Mouse (Mus musculus) limb, embryonic 14.5 days (tissue): Measurements from ENCODE around the gene Lca5l. TPM values are rescaled to one million over a fixed set of nuclear protein-coding genes. Genes with fewer than 3 reads are reported as not detected.

Experiments
- ATAC-seq: fragments of 200-750 bp; cut with Nextera tagmentation; 2 replicates; pipeline ENCODE4 v1.8.0; 2017; ENCODE audit warnings: low read depth, moderate number of reproducible peaks, moderate TSS enrichment; ENCODE audit not compliant: low FRiP score
- DNase-seq: peaks from one replicate; pipeline ENCODE4 v3.0.0-alpha.2; 2015; ENCODE audit warnings: low spot score
- H3K27ac ChIP-seq: fragments of 300-500 bp; sonication (generic); replicated peaks from 2 replicates; pipeline ENCODE4 v1.5.1; 2014; ENCODE audit warnings: low read depth, mild to moderate bottlenecking, low read length, moderate library complexity, mixed read lengths
- H3K27me3 ChIP-seq: fragments of 300-500 bp; sonication (generic); 2 replicates; pipeline ENCODE4 v1.6.1; 2014; ENCODE audit warnings: low read length, mixed read lengths; ENCODE audit not compliant: control insufficient read depth, insufficient read depth
- H3K36me3 ChIP-seq: fragments of 300-500 bp; sonication (generic); 2 replicates; pipeline ENCODE4 v1.6.1; 2014; ENCODE audit warnings: mild to moderate bottlenecking, low read length, moderate library complexity, mixed read lengths; ENCODE audit not compliant: control insufficient read depth, insufficient read depth
- H3K4me1 ChIP-seq: fragments of 300-500 bp; sonication (generic); 2 replicates; pipeline ENCODE4 v1.6.1; 2014; ENCODE audit warnings: antibody characterized with exemption, low read length, mixed read lengths; ENCODE audit not compliant: control insufficient read depth, insufficient read depth
- H3K4me2 ChIP-seq: fragments of 300-500 bp; sonication (generic); replicated peaks from 2 replicates; pipeline ENCODE4 v1.6.1; 2014; ENCODE audit warnings: low read depth, mild to moderate bottlenecking, low read length, moderate library complexity; ENCODE audit not compliant: severe bottlenecking
- H3K4me3 ChIP-seq: fragments of 300-500 bp; sonication (generic); replicated peaks from 2 replicates; pipeline ENCODE4 v1.5.1; 2014; ENCODE audit warnings: low read length
- H3K9ac ChIP-seq: fragments of 300-500 bp; sonication (generic); 2 replicates; pipeline ENCODE4 v1.6.1; 2014; ENCODE audit warnings: mild to moderate bottlenecking, low read depth, low read length, moderate library complexity; ENCODE audit not compliant: severe bottlenecking
- H3K9me3 ChIP-seq: fragments of 300-500 bp; sonication (generic); 2 replicates; pipeline ENCODE4 v1.6.1; 2016; ENCODE audit warnings: low read length; ENCODE audit not compliant: control insufficient read depth
- POLR2A ChIP-seq: fragments of 200-500 bp; IDR thresholded peaks from 2 replicates; pipeline ENCODE4 v1.8.0; 2012; ENCODE audit warnings: inconsistent platforms, mild to moderate bottlenecking, moderate library complexity, borderline replicate concordance; ENCODE audit not compliant: insufficient read depth, insufficient read length; ENCODE audit errors: extremely low read depth
- WGBS: fragments of 180-500 bp; shearing (Covaris S2); extraction: QIAGEN DNeasy Blood & Tissue Kit; methylation state at CpG from one replicate; pipeline ENCODE4 v1.1.7; 2014; 5-methylcytosine and 5-hydroxymethylcytosine counted together
- polyA plus RNA-seq, 2 experiments: library from polyadenylated mRNA; depleted of rRNA in 1 of 2; stranded (reverse) in 1 of 2; unstranded in 1 of 2; fragments of >200 nt; fragmentation: Nextera tagmentation in 1 of 2; extraction: Ambion mirVana in 1 of 2; gene quantifications; 2 replicates each; pipeline versions ENCODE4 v1.2.1 to v1.2.3; 2012 to 2014

Lca5l gene
- polyA plus RNA-seq, 2 experiments: 1.4 to 1.7 TPM

DNA sequence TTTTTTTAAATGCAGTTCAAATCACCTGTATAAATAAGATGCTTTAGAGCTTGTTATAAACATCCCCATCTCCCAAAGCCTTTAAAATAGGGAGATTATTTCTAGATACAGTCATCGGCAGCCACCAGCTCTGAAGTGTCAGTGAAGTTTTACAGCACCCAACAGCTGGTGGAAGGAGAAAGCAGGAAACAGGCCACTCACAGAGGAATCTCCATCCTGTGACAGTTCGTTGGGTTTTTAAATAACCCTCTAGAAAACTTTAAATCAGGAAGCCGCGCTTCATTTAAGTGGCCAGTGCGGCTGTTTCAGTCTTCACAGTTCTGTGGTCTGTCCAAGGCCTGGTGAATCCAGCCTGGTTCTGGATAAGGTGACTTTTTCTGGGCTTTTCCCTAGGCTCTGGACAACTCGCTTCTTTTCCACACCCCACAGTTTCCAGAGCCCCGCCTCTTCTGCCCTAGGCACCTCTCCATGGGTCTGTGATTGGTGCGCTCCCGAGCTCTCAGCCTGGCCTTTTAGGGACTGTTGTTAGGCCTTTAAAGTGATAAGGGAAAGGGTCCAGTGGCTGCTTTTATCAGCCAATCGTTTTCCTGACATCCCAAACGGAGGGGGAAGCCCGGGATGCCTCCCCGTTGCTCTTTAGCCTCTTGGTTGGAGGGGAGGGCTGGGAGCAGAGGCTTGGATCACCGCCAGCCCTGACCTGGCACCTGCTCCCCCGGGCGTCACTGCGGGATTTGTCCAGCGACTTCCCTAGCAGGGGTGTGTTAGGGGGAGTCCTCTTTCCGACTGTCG lies 8.0 kb upstream of the Lca5l start, which contains the start of gene Sh3bgr:
Sh3bgr (plus strand) TSS at position 538 of the 789 bp plus-strand sequence.
- H3K4me3 ChIP-seq: peak within 1 kb of the TSS; percentile 7; the same call in 1 of the 2 replicates
- DNase-seq (peak; percentile 25), ATAC-seq (peak; percentile 79)
- H3K9me3 ChIP-seq: no peaks in the 10 kb centered on the region
- WGBS: 3% methylated on average over 20 of the region's 20 CpGs
- TF ChIP-seq POLR2A: no peak
- H3K9ac ChIP-seq: 0 out of 2 replicates have a peak within 1 kb of the TSS, but pooled peaks have one; percentile 12
- 0 out of 2 replicates have a peak within 1 kb of the TSS, but pooled peaks have one; percentile 4 for H3K27ac ChIP-seq
- no peaks in the 10 kb centered on the region for H3K36me3 ChIP-seq
- peak within 1 kb of the TSS; percentile 41 for H3K4me2 ChIP-seq
- peaks cover 15% of the 10 kb centered on the region for H3K4me1 ChIP-seq
- H3K27me3 ChIP-seq: no peaks in the 10 kb centered on the region

DNA sequence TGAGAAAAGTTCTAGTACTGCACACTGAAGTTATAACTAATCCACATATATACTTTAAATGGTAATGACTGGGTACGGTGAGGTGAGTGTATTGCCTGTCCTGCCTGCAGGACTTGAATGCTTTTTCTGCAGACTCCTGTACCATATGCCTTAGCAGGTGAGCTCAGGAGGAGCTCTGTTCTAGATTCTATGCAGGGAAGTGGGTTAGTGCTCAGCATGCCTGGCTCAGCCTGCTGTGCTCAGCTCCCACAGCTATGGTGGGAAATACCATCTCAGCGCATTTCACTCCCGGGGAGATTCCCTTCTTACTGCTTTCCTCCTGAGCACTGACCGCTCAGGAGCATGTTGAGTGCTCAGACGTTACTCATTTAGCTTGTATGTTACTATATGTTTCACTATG lies 4.5 kb downstream of the Lca5l start:
- ATAC-seq: no peak

DNA sequence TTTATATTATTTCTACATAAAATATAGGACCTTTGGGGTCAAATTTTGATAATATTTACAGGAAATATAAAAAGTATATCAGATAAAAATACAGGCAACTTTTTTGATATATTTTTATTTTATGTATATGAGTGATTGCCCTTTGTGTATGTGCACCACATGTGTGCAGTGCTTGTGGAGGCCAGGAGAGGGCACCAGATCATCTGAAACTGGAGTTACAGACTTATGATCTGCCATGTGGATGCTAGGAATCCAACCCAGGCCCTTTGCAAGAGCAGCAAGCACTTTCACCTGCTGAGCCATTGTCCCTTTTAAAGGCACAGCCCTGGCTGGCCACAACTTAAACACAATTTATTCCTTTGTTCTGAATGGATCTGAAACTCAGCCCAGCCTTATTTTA lies 12.9 kb downstream of the Lca5l start:
- Histone ChIP-seq H3K9ac (no peak overlapping the region), H3K36me3 (no peaks in the 10 kb centered on the region), H3K27me3 (no peaks in the 10 kb centered on the region), H3K4me2 (no peak overlapping the region), H3K4me3 (no peak overlapping the region), H3K27ac (no peak overlapping the region), H3K4me1 (peaks cover 2% of the 10 kb centered on the region; the same call in 1 of the 2 replicates), H3K9me3 (no peaks in the 10 kb centered on the region)
- no peak for ATAC-seq
- no peak for DNase-seq
- no peak for TF ChIP-seq POLR2A

More for the DNA sequence above, 4.5 kb downstream of the Lca5l start:
- TF ChIP-seq POLR2A: no peak
- WGBS: 77% methylated on average over 5 of the region's 5 CpGs
- Histone ChIP-seq H3K36me3 (no peaks in the 10 kb centered on the region), H3K9me3 (no peaks in the 10 kb centered on the region), H3K9ac (no peak overlapping the region), H3K27me3 (no peaks in the 10 kb centered on the region), H3K27ac (no peak overlapping the region), H3K4me2 (no peak overlapping the region), H3K4me3 (no peak overlapping the region), H3K4me1 (peaks cover 4% of the 10 kb centered on the region; the same call in 1 of the 2 replicates)
- no peak for DNase-seq

DNA sequence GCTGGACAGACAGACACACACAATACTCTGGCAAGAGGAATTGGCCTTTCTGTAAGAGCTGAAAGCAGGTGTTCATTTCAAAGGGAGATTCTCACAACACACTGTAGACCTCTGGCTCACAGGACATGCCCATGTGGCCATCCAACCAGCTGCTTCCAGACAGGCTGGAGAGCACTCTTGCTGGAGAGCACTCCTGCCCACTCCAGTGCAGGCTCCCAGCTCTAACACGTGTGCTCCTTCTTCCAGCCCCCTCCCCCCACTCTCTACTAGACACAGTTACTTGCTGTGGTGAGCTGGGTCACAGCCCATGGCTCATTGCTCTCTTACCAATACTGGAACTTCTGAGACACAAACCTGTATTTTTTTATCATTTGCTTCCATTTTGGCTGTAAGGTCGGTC lies 16.7 kb downstream of the Lca5l start:
- TF ChIP-seq POLR2A: no peak
- ATAC-seq (peak; percentile 69), DNase-seq (no peak)
- peaks cover 2% of the 10 kb centered on the region; the same call in 1 of the 2 replicates for H3K4me1 ChIP-seq
- no peaks in the 10 kb centered on the region for H3K36me3 ChIP-seq
- no peak overlapping the region for H3K4me2 ChIP-seq
- WGBS: 45% methylated on average over 2 of the region's 2 CpGs
- H3K9ac ChIP-seq: no peak overlapping the region
- no peak overlapping the region for H3K27ac ChIP-seq
- H3K9me3 ChIP-seq: no peaks in the 10 kb centered on the region
- H3K27me3 ChIP-seq: no peaks in the 10 kb centered on the region
- H3K4me3 ChIP-seq: no peak overlapping the region

DNA sequence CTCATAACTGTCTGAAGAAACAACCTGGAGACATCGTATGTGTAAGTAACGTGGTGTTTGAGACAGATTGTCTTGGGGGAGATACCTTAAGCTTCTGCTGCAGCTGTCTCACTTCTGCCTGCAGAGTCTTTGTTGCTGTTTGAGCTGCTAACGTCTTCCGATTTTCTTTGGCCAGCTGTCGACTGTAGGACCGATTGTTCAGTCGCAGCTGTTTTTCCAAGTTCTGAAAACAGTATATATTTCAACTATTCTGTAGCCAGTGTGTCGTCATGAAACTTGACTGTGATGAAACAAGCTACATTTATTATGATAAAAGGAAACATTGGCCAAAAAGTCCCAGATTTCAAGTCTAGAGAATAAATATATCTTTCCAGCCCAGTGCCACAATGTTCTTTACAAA lies 18.4 kb downstream of the Lca5l start:
- Histone ChIP-seq H3K27ac (no peak overlapping the region), H3K4me2 (no peak overlapping the region), H3K36me3 (no peaks in the 10 kb centered on the region), H3K9me3 (no peaks in the 10 kb centered on the region), H3K9ac (no peak overlapping the region), H3K4me1 (peaks cover 2% of the 10 kb centered on the region; the same call in 1 of the 2 replicates), H3K27me3 (no peaks in the 10 kb centered on the region), H3K4me3 (no peak overlapping the region)
- peak; percentile 18 for DNase-seq
- no peak for TF ChIP-seq POLR2A
- WGBS: 74% methylated on average over 8 of the region's 8 CpGs
- no peak; the same call in 1 of the 2 replicates for ATAC-seq

DNA sequence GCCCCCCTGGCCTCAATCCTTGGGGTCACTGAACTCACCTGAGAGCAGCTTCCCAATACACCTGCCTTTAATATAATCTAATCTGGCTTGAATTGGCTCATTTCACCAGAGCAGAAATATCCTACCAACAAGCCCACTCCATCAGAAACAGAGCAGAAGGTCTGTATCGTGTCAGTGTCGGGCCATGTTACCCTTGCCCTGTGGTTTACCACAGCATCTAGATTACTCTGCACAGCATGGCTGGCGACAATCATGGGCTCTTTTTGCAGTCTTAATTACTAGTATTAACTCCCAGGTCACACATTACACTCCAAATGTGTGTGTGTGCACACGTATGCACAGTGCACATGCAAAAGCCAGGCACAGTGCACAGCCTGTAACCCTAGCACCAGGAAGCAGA lies 23.2 kb downstream of the Lca5l start:
- H3K4me3 ChIP-seq: no peak overlapping the region
- WGBS: 86% methylated on average over 4 of the region's 4 CpGs
- no peak for ATAC-seq
- H3K4me2 ChIP-seq: no peak overlapping the region
- no peak overlapping the region for H3K27ac ChIP-seq
- no peaks in the 10 kb centered on the region for H3K9me3 ChIP-seq
- DNase-seq: no peak
- no peaks in the 10 kb centered on the region for H3K27me3 ChIP-seq
- no peaks in the 10 kb centered on the region for H3K4me1 ChIP-seq
- TF ChIP-seq POLR2A: no peak
- H3K9ac ChIP-seq: no peak overlapping the region
- H3K36me3 ChIP-seq: no peaks in the 10 kb centered on the region
